Mouse (Mus musculus): Measurements from ENCODE around the gene Igdcc3. TPM values are rescaled to one million over a fixed set of nuclear protein-coding genes. Genes with fewer than 3 reads are reported as not detected.

Igdcc3 gene
- total RNA-seq, 2 experiments from 2014 or later, result 2.9 to 4.0 TPM

GRCm38 (mm10) chr9:65234734-65235133, 93.7 kb downstream of the Igdcc3 start:
- DNase-seq (ENCODE audit: low spot score in 2 of 2), result no peak

Other genes with a start within 250 kb of the Igdcc3 start
- gene Slc24a1, start 189.6 kb upstream of the Igdcc3 start, total RNA-seq (2021), result under 1 TPM; 0.08 to 0.12 TPM
- gene Ints14, start 180.3 kb upstream of the Igdcc3 start, total RNA-seq (2021), result 10 to 100 TPM; 17.3 to 20.8 TPM
- gene Hacd3, start 119.5 kb upstream of the Igdcc3 start, total RNA-seq (2021), result 100 to 1,000 TPM; 155 to 172 TPM
- gene Dpp8, start 108.8 kb upstream of the Igdcc3 start, total RNA-seq (2021), result 100 to 1,000 TPM; 162 to 168 TPM
- gene Igdcc4, start 39.7 kb upstream of the Igdcc3 start, total RNA-seq (2021), result 10 to 100 TPM; 37.2 TPM
- gene Parp16, start 54.2 kb downstream of the Igdcc3 start, total RNA-seq (2021), result 1 to 10 TPM; 3.8 to 4.3 TPM
- gene Cilp, start 124.0 kb downstream of the Igdcc3 start, total RNA-seq (2021), result not detected
- gene Clpx, start 153.1 kb downstream of the Igdcc3 start, total RNA-seq (2021), result 10 to 100 TPM; 28.7 to 29.6 TPM
- 10 to 100 TPM; 27.5 to 27.8 TPM for gene Pdcd7, start 204.9 kb downstream of the Igdcc3 start, total RNA-seq (2021)
- 1 to 10 TPM; 3.2 to 3.6 TPM for gene Ubap1l, start 219.9 kb downstream of the Igdcc3 start, total RNA-seq (2021)

All from layer of hippocampus, adult 18-20 months (tissue).